Mouse (Mus musculus): ENCODE measurements around the gene Kmt5a.

- no peak for TF ChIP-seq CTCF (IDR thresholded peaks at IDR 0.05; ENCODE audit: borderline replicate concordance, extremely low read depth, insufficient read depth, insufficient read length)
- no peak for TF ChIP-seq POLR2A (IDR thresholded peaks at IDR 0.05; ENCODE audit: borderline replicate concordance, extremely low read depth, insufficient read depth, insufficient read length, poor library complexity, severe bottlenecking)
Measured at GRCm38 (mm10) chr5:124418903-124419302, 20.8 kb upstream of the Kmt5a start.

All from brain, embryonic 14.5 days (tissue).